Mouse (Mus musculus) liver, embryonic 16.5 days (tissue): ENCODE measurements around the gene Ubxn10. TPM values are rescaled to one million over a fixed set of nuclear protein-coding genes. Genes with fewer than 3 reads are reported as not detected.

Experiments used
- ATAC-seq: fragments of 200-750 bp; cut with Nextera tagmentation; 2 replicates; pipeline ENCODE4 v1.8.0; 2017; ENCODE audit warnings: low read depth, mild to moderate bottlenecking, moderate number of reproducible peaks, moderate library complexity
- H3K27ac ChIP-seq: fragments of 300-500 bp; sonication (generic); 2 replicates; pipeline ENCODE4 v1.5.1; 2014; ENCODE audit warnings: mild to moderate bottlenecking, low read length
- H3K27me3 ChIP-seq: fragments of 300-500 bp; sonication (generic); 2 replicates; pipeline ENCODE4 v1.6.1; 2014; ENCODE audit warnings: low read depth, low read length, mixed read lengths; ENCODE audit not compliant: control insufficient read depth, insufficient read depth
- H3K36me3 ChIP-seq: fragments of 300-500 bp; sonication (generic); 2 replicates; pipeline ENCODE4 v1.6.1; 2014; ENCODE audit warnings: mild to moderate bottlenecking; ENCODE audit not compliant: control insufficient read depth, insufficient read depth
- H3K4me1 ChIP-seq: fragments of 300-500 bp; sonication (generic); 2 replicates; pipeline ENCODE4 v1.6.1; 2014; ENCODE audit warnings: low read depth, low read length, mixed read lengths; ENCODE audit not compliant: control insufficient read depth
- H3K4me2 ChIP-seq: fragments of 300-500 bp; sonication (generic); 2 replicates; pipeline ENCODE4 v1.6.1; 2014; ENCODE audit warnings: low read depth, low read length, mixed read lengths
- H3K4me3 ChIP-seq: fragments of 300-500 bp; sonication (generic); 2 replicates; pipeline ENCODE4 v1.5.1; 2014; ENCODE audit warnings: low read depth, mild to moderate bottlenecking, low read length
- H3K9ac ChIP-seq: fragments of 300-500 bp; sonication (generic); 2 replicates; pipeline ENCODE4 v1.6.1; 2014; ENCODE audit warnings: low read depth, low read length
- H3K9me3 ChIP-seq: fragments of 300-500 bp; sonication (generic); replicated peaks from 2 replicates; pipeline ENCODE4 v1.6.1; 2016; ENCODE audit warnings: low read length; ENCODE audit not compliant: control insufficient read depth
- WGBS: fragments of 180-500 bp; shearing (Covaris S2); extraction: QIAGEN DNeasy Blood & Tissue Kit; methylation state at CpG from one replicate; pipeline ENCODE4 v1.1.7; 2014; ENCODE audit not compliant: insufficient replicate concordance; 5-methylcytosine and 5-hydroxymethylcytosine counted together
- polyA plus RNA-seq: library from polyadenylated mRNA; unstranded; fragments of >200 nt; fragmentation: Nextera tagmentation; extraction: Ambion mirVana; gene quantifications from 2 replicates; pipeline ENCODE4 v1.2.1, GENCODE M21; 2015

The Ubxn10 gene
- polyA plus RNA-seq, 1 experiment from 2014 or later = 0.11 TPM

- Histone ChIP-seq H3K9me3 (no peaks in the 10 kb centered on the region), H3K9ac (no peak overlapping the region), H3K4me2 (no peak overlapping the region), H3K27ac (no peak overlapping the region), H3K27me3 (no peaks in the 10 kb centered on the region), H3K4me3 (no peak overlapping the region), H3K4me1 (no peaks in the 10 kb centered on the region), H3K36me3 (no peaks in the 10 kb centered on the region)
- 66% methylated on average over 7 of the region's 7 CpGs for whole genome bisulfite sequencing
- ATAC-seq = no peak
Measured at GRCm38 (mm10) chr4:138709944-138710343, 27.0 kb downstream of the Ubxn10 start.

GRCm38 (mm10) chr4:138709246-138709645 is 27.7 kb downstream of the Ubxn10 start:
- no peak for ATAC-seq
- Histone ChIP-seq H3K27me3 (no peaks in the 10 kb centered on the region), H3K4me2 (no peak overlapping the region), H3K9me3 (no peaks in the 10 kb centered on the region), H3K4me3 (no peak overlapping the region), H3K36me3 (no peaks in the 10 kb centered on the region), H3K27ac (no peak overlapping the region), H3K9ac (no peak overlapping the region), H3K4me1 (no peaks in the 10 kb centered on the region)
- WGBS = 68% methylated on average over 11 of the region's 11 CpGs

- Histone ChIP-seq H3K4me2 (no peak overlapping the region), H3K4me1 (no peaks in the 10 kb centered on the region), H3K36me3 (no peaks in the 10 kb centered on the region), H3K27ac (no peak overlapping the region), H3K9me3 (no peaks in the 10 kb centered on the region), H3K9ac (no peak overlapping the region), H3K27me3 (no peaks in the 10 kb centered on the region), H3K4me3 (no peak overlapping the region)
- no peak for ATAC-seq
- 9% methylated on average over 7 of the region's 7 CpGs for WGBS
Measured at GRCm38 (mm10) chr4:138708636-138709035, 28.3 kb downstream of the Ubxn10 start.

GRCm38 (mm10) chr4:138706620-138707019 is 30.3 kb downstream of the Ubxn10 start:
- no peak overlapping the region for H3K4me2 ChIP-seq

GRCm38 (mm10) chr4:138704169-138704568 is 32.8 kb downstream of the Ubxn10 start:
- no peaks in the 10 kb centered on the region for H3K27me3 ChIP-seq
- H3K9ac ChIP-seq = no peak overlapping the region
- no peak overlapping the region for H3K27ac ChIP-seq
- no peaks in the 10 kb centered on the region for H3K9me3 ChIP-seq
- H3K4me2 ChIP-seq = no peak overlapping the region
- no peak for ATAC-seq
- H3K4me1 ChIP-seq = no peaks in the 10 kb centered on the region
- whole genome bisulfite sequencing = 71% methylated on average over 4 of the region's 4 CpGs
- H3K36me3 ChIP-seq = no peaks in the 10 kb centered on the region
- no peak overlapping the region for H3K4me3 ChIP-seq

More at GRCm38 (mm10) chr4:138706620-138707019, 30.3 kb downstream of the Ubxn10 start:
- no peak for ATAC-seq
- H3K4me1 ChIP-seq = no peaks in the 10 kb centered on the region
- no peaks in the 10 kb centered on the region for H3K27me3 ChIP-seq
- H3K9ac ChIP-seq = no peak overlapping the region
- 71% methylated on average over 8 of the region's 8 CpGs for WGBS
- no peaks in the 10 kb centered on the region for H3K9me3 ChIP-seq
- H3K27ac ChIP-seq = no peak overlapping the region
- H3K36me3 ChIP-seq = no peaks in the 10 kb centered on the region
- H3K4me3 ChIP-seq = no peak overlapping the region

- WGBS = 44% methylated on average over 7 of the region's 7 CpGs
- Histone ChIP-seq H3K4me3 (no peak overlapping the region), H3K9ac (no peak overlapping the region), H3K4me2 (no peak overlapping the region), H3K4me1 (no peaks in the 10 kb centered on the region), H3K36me3 (no peaks in the 10 kb centered on the region), H3K27me3 (no peaks in the 10 kb centered on the region), H3K27ac (no peak overlapping the region), H3K9me3 (no peaks in the 10 kb centered on the region)
- ATAC-seq = no peak
Measured at GRCm38 (mm10) chr4:138703591-138703990, 33.4 kb downstream of the Ubxn10 start.

- no peak overlapping the region for H3K9ac ChIP-seq
- H3K36me3 ChIP-seq = no peaks in the 10 kb centered on the region
- ATAC-seq = no peak
- no peak overlapping the region for H3K27ac ChIP-seq
- H3K9me3 ChIP-seq = no peaks in the 10 kb centered on the region
- no peaks in the 10 kb centered on the region for H3K4me1 ChIP-seq
- H3K4me2 ChIP-seq = no peak overlapping the region
- H3K4me3 ChIP-seq = no peak overlapping the region
- no peaks in the 10 kb centered on the region for H3K27me3 ChIP-seq
- WGBS = 54% methylated on average over 8 of the region's 8 CpGs
Measured at GRCm38 (mm10) chr4:138702528-138702927, 34.4 kb downstream of the Ubxn10 start.

GRCm38 (mm10) chr4:138702031-138702430 is 34.9 kb downstream of the Ubxn10 start:
- Histone ChIP-seq H3K4me3 (no peak overlapping the region), H3K4me1 (no peaks in the 10 kb centered on the region), H3K36me3 (no peaks in the 10 kb centered on the region), H3K4me2 (no peak overlapping the region), H3K9me3 (no peaks in the 10 kb centered on the region), H3K27ac (no peak overlapping the region), H3K27me3 (no peaks in the 10 kb centered on the region), H3K9ac (no peak overlapping the region)
- WGBS = 52% methylated on average over 2 of the region's 2 CpGs
- ATAC-seq = no peak

- no peak overlapping the region for H3K4me3 ChIP-seq
- H3K27me3 ChIP-seq = no peaks in the 10 kb centered on the region
- H3K4me2 ChIP-seq = no peak overlapping the region
- no peak for ATAC-seq
- no peak overlapping the region for H3K9ac ChIP-seq
- H3K36me3 ChIP-seq = no peaks in the 10 kb centered on the region
- no peaks in the 10 kb centered on the region for H3K9me3 ChIP-seq
- 51% methylated on average over 8 of the region's 8 CpGs for WGBS
- H3K4me1 ChIP-seq = no peaks in the 10 kb centered on the region
- H3K27ac ChIP-seq = no peak overlapping the region
Measured at GRCm38 (mm10) chr4:138701111-138701510, 35.9 kb downstream of the Ubxn10 start.
